In genomic region chr1:134361195-134361856, GRCm38 (mm10) we compare ENCODE assay signal across 8 mouse cellular contexts. TPM values are rescaled to one million over a fixed set of nuclear protein-coding genes. Genes with fewer than 3 reads are reported as not detected.
DNase-seq lines count a peak whose midpoint lies in the region; ATAC-seq and TF ChIP-seq lines count a peak whose summit lies in the region.

No protein-coding gene starts in this region.

- H3K4me1 ChIP-seq in heart, embryonic 12.5 days (replicated peaks): peaks cover 14% of the 10 kb centered on the region
- no peaks in the 10 kb centered on the region for H3K4me1 ChIP-seq in ES-Bruce4 (ENCODE audit: control insufficient read depth, insufficient read depth, low read length)
- peaks cover 3% of the 10 kb centered on the region for H3K4me1 ChIP-seq in forebrain, embryonic 11.5 days (replicated peaks; ENCODE audit: control insufficient read depth, insufficient read depth, low read length)
- H3K4me1 ChIP-seq in liver, adult 2 months (ENCODE audit: control insufficient read depth, insufficient read depth, low read length): peaks cover 14% of the 10 kb centered on the region
- peaks cover 7% of the 10 kb centered on the region; the same call in 1 of the 2 replicates for H3K4me1 ChIP-seq in small intestine, adult 2 months (ENCODE audit: control insufficient read depth, insufficient read depth, insufficient read length, low read length)

- H3K27ac ChIP-seq in heart, embryonic 12.5 days (ENCODE audit: poor library complexity, severe bottlenecking): peak overlapping the region; percentile 67
- H3K27ac ChIP-seq in ES-Bruce4 (ENCODE audit: insufficient read depth, low read length): peak overlapping the region; percentile 48; the same call in 1 of the 2 replicates
- H3K27ac ChIP-seq in forebrain, embryonic 11.5 days (ENCODE audit: low read depth, low read length): 0 out of 2 replicates have a peak overlapping the region, but pooled peaks have one; percentile 25
- H3K27ac ChIP-seq in liver, adult 2 months (replicated peaks; ENCODE audit: insufficient read depth, low read depth, low read length): peak overlapping the region; percentile 96
- peak overlapping the region; percentile 95 for H3K27ac ChIP-seq in small intestine, adult 2 months (ENCODE audit: insufficient read depth, low read depth, low read length)

- intact Hi-C loops in left cerebral cortex, postnatal 10 days (cut with DNase I): loop anchor here (5.0 kb wide), 1 partner anchor 56 kb away; the partner anchor contains the start of gene Adipor1

- H3K9ac ChIP-seq in heart, embryonic 12.5 days: peak overlapping the region; percentile 83
- peak overlapping the region; percentile 95 for H3K9ac ChIP-seq in ES-Bruce4 (ENCODE audit: low read depth, poor library complexity, severe bottlenecking)
- H3K9ac ChIP-seq in forebrain, embryonic 11.5 days (ENCODE audit: low read length): peak overlapping the region; percentile 92
- H3K9ac ChIP-seq in liver, adult 2 months (ENCODE audit: low read depth, low read length): peak overlapping the region; percentile 89

- H3K36me3 ChIP-seq in heart, embryonic 12.5 days: peaks cover 32% of the 10 kb centered on the region
- H3K36me3 ChIP-seq in ES-Bruce4 (ENCODE audit: control insufficient read depth, insufficient read depth, low read length, poor library complexity, severe bottlenecking): peaks cover 35% of the 10 kb centered on the region
- H3K36me3 ChIP-seq in forebrain, embryonic 11.5 days (ENCODE audit: control insufficient read depth, insufficient read depth, low read length): peaks cover 8% of the 10 kb centered on the region
- peaks cover 20% of the 10 kb centered on the region for H3K36me3 ChIP-seq in liver, adult 2 months (ENCODE audit: control insufficient read depth, insufficient read depth, low read length)
- H3K36me3 ChIP-seq in small intestine, adult 2 months (ENCODE audit: control insufficient read depth, insufficient read depth, low read length): peaks cover 12% of the 10 kb centered on the region

- no peak for TF ChIP-seq EP300 in ES-Bruce4 (IDR thresholded peaks at IDR 0.05; ENCODE audit: insufficient read depth, low read depth, low read length)

- H3K79me2 ChIP-seq in liver, adult 2 months (ENCODE audit: control insufficient read depth, insufficient read depth, low read length): peaks cover 8% of the 10 kb centered on the region; the same call in 1 of the 2 replicates

- no peak for DNase-seq in heart, postnatal 4 days
- DNase-seq in forebrain, embryonic 11.5 days (ENCODE audit: low spot score): no peak
- peak; percentile 95 for DNase-seq in liver, adult 2 months (ENCODE audit: extremely low read depth, low read depth, low spot score)
- no peak for DNase-seq in adrenal gland, adult (ENCODE audit: inconsistent age in 2 of 2, low spot score in 1 of 2)
- no peak for DNase-seq in left cerebral cortex, postnatal 10 days (ENCODE audit: extremely low spot score in 1 of 2, low spot score in 2 of 2)

- H3K4me3 ChIP-seq in heart, embryonic 12.5 days: peak overlapping the region; percentile 73
- H3K4me3 ChIP-seq in ES-Bruce4 (ENCODE audit: low read depth, low read length): peak overlapping the region; percentile 100
- peak overlapping the region; percentile 89 for H3K4me3 ChIP-seq in forebrain, embryonic 11.5 days (ENCODE audit: low read depth, low read length)
- H3K4me3 ChIP-seq in liver, adult 2 months (ENCODE audit: insufficient read depth, low read depth, low read length): peak overlapping the region; percentile 85
- H3K4me3 ChIP-seq in small intestine, adult 2 months (ENCODE audit: low read depth, low read length): peak overlapping the region; percentile 83

- no peaks in the 10 kb centered on the region for H3K9me3 ChIP-seq in heart, embryonic 12.5 days (replicated peaks)
- H3K9me3 ChIP-seq in ES-Bruce4 (replicated peaks; ENCODE audit: control insufficient read depth, insufficient read depth, low read length, poor library complexity, severe bottlenecking): no peaks in the 10 kb centered on the region
- H3K9me3 ChIP-seq in forebrain, embryonic 11.5 days (ENCODE audit: control insufficient read depth, low read length): no peaks in the 10 kb centered on the region

- H3K4me2 ChIP-seq in heart, embryonic 12.5 days: peak overlapping the region; percentile 76
- H3K4me2 ChIP-seq in forebrain, embryonic 11.5 days (ENCODE audit: low read depth, low read length, severe bottlenecking): peak overlapping the region; percentile 70

- ATAC-seq in heart, embryonic 12.5 days (ENCODE audit: insufficient number of reproducible peaks, low FRiP score): peak; percentile 91
- ATAC-seq in forebrain, embryonic 11.5 days (replicated peaks; ENCODE audit: low FRiP score): peak; percentile 85; the same call in 1 of the 2 replicates

- H3K27me3 ChIP-seq in heart, embryonic 12.5 days (replicated peaks): no peaks in the 10 kb centered on the region
- H3K27me3 ChIP-seq in ES-Bruce4 (ENCODE audit: control insufficient read depth, insufficient read depth, low read length, poor library complexity, severe bottlenecking): no peaks in the 10 kb centered on the region
- H3K27me3 ChIP-seq in forebrain, embryonic 11.5 days (ENCODE audit: control insufficient read depth, insufficient read depth, low read length): no peaks in the 10 kb centered on the region
- no peaks in the 10 kb centered on the region for H3K27me3 ChIP-seq in liver, adult 2 months (ENCODE audit: control insufficient read depth, insufficient read depth, low read length)
- no peaks in the 10 kb centered on the region for H3K27me3 ChIP-seq in small intestine, adult 2 months (ENCODE audit: control insufficient read depth, insufficient read depth, low read length)

- 1% methylated on average over 37 of the region's 44 CpGs for WGBS in heart, embryonic 12.5 days
- WGBS in forebrain, embryonic 11.5 days: 3% methylated on average over 42 of the region's 44 CpGs
- WGBS in liver, adult 2 months: under 1% methylated on average over 44 of the region's 44 CpGs
- 1% methylated on average over 41 of the region's 44 CpGs for WGBS in small intestine, adult 2 months

- no peak for TF ChIP-seq CTCF in ES-Bruce4 (IDR thresholded peaks at IDR 0.05; ENCODE audit: low read depth, low read length)
- no peak for TF ChIP-seq CTCF in liver, adult 2 months (IDR thresholded peaks at IDR 0.05; ENCODE audit: low read depth, low read length)
- TF ChIP-seq CTCF in small intestine, adult 2 months (IDR thresholded peaks at IDR 0.05; ENCODE audit: extremely low read depth, insufficient read length, insufficient replicate concordance, low read depth, low read length): no peak

- no peak for TF ChIP-seq POLR2A in ES-Bruce4 (IDR thresholded peaks at IDR 0.05; ENCODE audit: insufficient read depth, low read length)
- no peak for TF ChIP-seq POLR2A in liver, adult 2 months (IDR thresholded peaks at IDR 0.05; ENCODE audit: extremely low read depth, insufficient read depth, low read length)
- TF ChIP-seq POLR2A in small intestine, adult 2 months (IDR thresholded peaks at IDR 0.05; ENCODE audit: low read depth, low read length): no peak

RNA-seq across cellular contexts. Expression of gene Tmem183a, which starts 0.5 kb away (rescaled TPM):
- 67.6 and 73.8 TPM in 2 replicates for polyA plus RNA-seq in heart, embryonic 12.5 days (2016; fragmentation: Nextera tagmentation; extraction: Ambion mirVana)
- total RNA-seq in heart, postnatal 4 days (2021): 10 to 100 TPM; 33.8 to 42.5 TPM
- polyA plus RNA-seq in ES-Bruce4 (2011; ENCODE audit: insufficient read depth, insufficient read length, low read depth, missing spikeins): 105 and 110 TPM in 2 replicates
- polyA plus RNA-seq in forebrain, embryonic 11.5 days (2014; fragmentation: Nextera tagmentation; extraction: Ambion mirVana): 133 and 145 TPM in 2 replicates
- 152 and 153 TPM in 2 replicates for total RNA-seq in liver, adult 2 months (2014; rRNA removed)
- 130 and 152 TPM in 2 replicates for polyA plus RNA-seq in liver, adult 2 months (2012; rRNA removed)
- polyA plus RNA-seq in small intestine, adult 2 months (2012; rRNA removed): 82.6 and 133 TPM in 2 replicates
- total RNA-seq in left cerebral cortex, postnatal 10 days (2021): 10 to 100 TPM; 86.5 to 96.6 TPM

RNA-seq across cellular contexts. Expression of gene 4933406M09Rik, which starts 24.4 kb away (rescaled TPM):
- polyA plus RNA-seq in heart, embryonic 12.5 days (2016; fragmentation: Nextera tagmentation; extraction: Ambion mirVana): not detected in 2 replicates
- not detected for total RNA-seq in heart, postnatal 4 days (2021)
- not detected in 2 replicates for polyA plus RNA-seq in ES-Bruce4 (2011; ENCODE audit: insufficient read depth, insufficient read length, low read depth, missing spikeins)
- polyA plus RNA-seq in forebrain, embryonic 11.5 days (2014; fragmentation: Nextera tagmentation; extraction: Ambion mirVana): not detected in 2 replicates
- not detected in 2 replicates for total RNA-seq in liver, adult 2 months (2014; rRNA removed)
- polyA plus RNA-seq in liver, adult 2 months (2012; rRNA removed): not detected in 2 replicates
- not detected in 2 replicates for polyA plus RNA-seq in small intestine, adult 2 months (2012; rRNA removed)
- not detected for total RNA-seq in left cerebral cortex, postnatal 10 days (2021)

RNA-seq across cellular contexts. Expression of gene Ppfia4, which starts 28.6 kb away (rescaled TPM):
- polyA plus RNA-seq in heart, embryonic 12.5 days (2016; fragmentation: Nextera tagmentation; extraction: Ambion mirVana): 17.1 and 17.3 TPM in 2 replicates
- total RNA-seq in heart, postnatal 4 days (2021): 1 to 10 TPM; 7.3 to 9.2 TPM
- 8.8 and 11.0 TPM in 2 replicates for polyA plus RNA-seq in ES-Bruce4 (2011; ENCODE audit: insufficient read depth, insufficient read length, low read depth, missing spikeins)
- 1.7 and 2.5 TPM in 2 replicates for polyA plus RNA-seq in forebrain, embryonic 11.5 days (2014; fragmentation: Nextera tagmentation; extraction: Ambion mirVana)
- total RNA-seq in liver, adult 2 months (2014; rRNA removed): 0.46 and 0.67 TPM in 2 replicates
- 0.78 and 1.4 TPM in 2 replicates for polyA plus RNA-seq in liver, adult 2 months (2012; rRNA removed)
- 5.9 and 8.9 TPM in 2 replicates for polyA plus RNA-seq in small intestine, adult 2 months (2012; rRNA removed)
- total RNA-seq in left cerebral cortex, postnatal 10 days (2021): 10 to 100 TPM; 78.0 to 78.3 TPM

RNA-seq across cellular contexts. Expression of gene Cyb5r1, which starts 44.0 kb away (rescaled TPM):
- polyA plus RNA-seq in heart, embryonic 12.5 days (2016; fragmentation: Nextera tagmentation; extraction: Ambion mirVana): 37.6 and 38.8 TPM in 2 replicates
- total RNA-seq in heart, postnatal 4 days (2021): 10 to 100 TPM; 31.0 to 31.1 TPM
- 70.8 and 81.3 TPM in 2 replicates for polyA plus RNA-seq in ES-Bruce4 (2011; ENCODE audit: insufficient read depth, insufficient read length, low read depth, missing spikeins)
- 24.5 and 25.8 TPM in 2 replicates for polyA plus RNA-seq in forebrain, embryonic 11.5 days (2014; fragmentation: Nextera tagmentation; extraction: Ambion mirVana)
- total RNA-seq in liver, adult 2 months (2014; rRNA removed): 4.5 and 4.7 TPM in 2 replicates
- 8.3 and 16.3 TPM in 2 replicates for polyA plus RNA-seq in liver, adult 2 months (2012; rRNA removed)
- polyA plus RNA-seq in small intestine, adult 2 months (2012; rRNA removed): 11.8 and 17.8 TPM in 2 replicates
- total RNA-seq in left cerebral cortex, postnatal 10 days (2021): 10 to 100 TPM; 20.4 to 24.1 TPM

RNA-seq across cellular contexts. Expression of gene Adipor1, which starts 53.9 kb away (rescaled TPM):
- polyA plus RNA-seq in heart, embryonic 12.5 days (2016; fragmentation: Nextera tagmentation; extraction: Ambion mirVana): 126 and 134 TPM in 2 replicates
- 100 to 1,000 TPM; 126 to 130 TPM for total RNA-seq in heart, postnatal 4 days (2021)
- polyA plus RNA-seq in ES-Bruce4 (2011; ENCODE audit: insufficient read depth, insufficient read length, low read depth, missing spikeins): 118 and 119 TPM in 2 replicates
- 77.0 and 77.8 TPM in 2 replicates for polyA plus RNA-seq in forebrain, embryonic 11.5 days (2014; fragmentation: Nextera tagmentation; extraction: Ambion mirVana)
- 71.5 and 81.2 TPM in 2 replicates for total RNA-seq in liver, adult 2 months (2014; rRNA removed)
- 92.7 and 105 TPM in 2 replicates for polyA plus RNA-seq in liver, adult 2 months (2012; rRNA removed)
- 59.6 and 97.7 TPM in 2 replicates for polyA plus RNA-seq in small intestine, adult 2 months (2012; rRNA removed)
- 10 to 100 TPM; 62.3 TPM for total RNA-seq in left cerebral cortex, postnatal 10 days (2021)

Comparison
In these comparisons a context has a peak if more than half of its experiments do, and no peak if none do; other contexts are left out.
1. H3K27ac ChIP-seq: peak in every context shown above with its lines; median percentile 96 in liver, adult 2 months; 95 in small intestine, adult 2 months; 67 in heart, embryonic 12.5 days; 48 in ES-Bruce4; 25 in forebrain, embryonic 11.5 days.